ENCODE assay signal across 8 mouse cellular contexts in the genomic region with DNA sequence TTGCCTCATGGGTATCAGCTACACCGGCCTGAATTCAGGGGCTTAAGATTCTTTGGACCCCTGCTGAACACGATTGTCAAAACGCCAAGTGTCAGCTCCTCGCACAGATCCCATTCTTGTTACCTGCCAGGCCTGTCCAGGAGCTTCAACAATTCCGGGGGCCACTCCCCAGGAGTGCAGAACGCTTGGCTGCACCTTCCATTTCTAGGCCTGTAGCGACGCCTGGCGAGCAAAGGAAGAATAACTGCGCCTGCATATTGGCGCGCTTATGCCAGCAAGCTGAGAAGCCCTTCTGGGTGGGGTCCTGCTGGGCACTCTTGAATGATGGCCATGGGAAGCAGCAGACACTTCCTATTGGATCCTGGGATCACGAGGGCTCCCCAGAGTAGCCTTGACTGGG. TPM values are rescaled to one million over a fixed set of nuclear protein-coding genes. Genes with fewer than 3 reads are reported as not detected.
DNase-seq lines count a peak whose midpoint lies in the region; ATAC-seq lines count a peak whose summit lies in the region.

No protein-coding gene starts in this region.

- DNase-seq in 3T3-L1 (ENCODE audit: low read depth, low spot score) = peak; percentile 84
- peak; percentile 80 to 81 for DNase-seq in adrenal gland, postnatal 36 days
- DNase-seq in heart, embryonic 10.5 days (ENCODE audit: low spot score) = peak; percentile 92
- DNase-seq in kidney, adult 9 months = peak; percentile 75
- peak; percentile 59 to 73 for DNase-seq in spleen, postnatal 10 days (ENCODE audit: low spot score in 2 of 2)

- H3K36me3 ChIP-seq in embryonic facial prominence, embryonic 13.5 days = no peaks in the 10 kb centered on the region
- no peaks in the 10 kb centered on the region for H3K36me3 ChIP-seq in heart, embryonic 10.5 days
- H3K36me3 ChIP-seq in limb, embryonic 13.5 days = no peaks in the 10 kb centered on the region
- H3K36me3 ChIP-seq in midbrain, embryonic 15.5 days (replicated peaks) = no peaks in the 10 kb centered on the region

- H3K4me3 ChIP-seq in embryonic facial prominence, embryonic 13.5 days = peak overlapping the region; percentile 28
- H3K4me3 ChIP-seq in heart, embryonic 10.5 days = peak overlapping the region; percentile 46
- H3K4me3 ChIP-seq in limb, embryonic 13.5 days = peak overlapping the region; percentile 22
- H3K4me3 ChIP-seq in midbrain, embryonic 15.5 days = peak overlapping the region; percentile 22

- peak overlapping the region; percentile 44; the same call in 1 of the 2 replicates for H3K9ac ChIP-seq in embryonic facial prominence, embryonic 13.5 days
- H3K9ac ChIP-seq in limb, embryonic 13.5 days = peak overlapping the region; percentile 31; the same call in 1 of the 2 replicates
- 0 out of 2 replicates have a peak overlapping the region, but pooled peaks have one; percentile 16 for H3K9ac ChIP-seq in midbrain, embryonic 15.5 days

- no peak overlapping the region; the same call in 1 of the 2 replicates for H3K27ac ChIP-seq in embryonic facial prominence, embryonic 13.5 days
- H3K27ac ChIP-seq in heart, embryonic 10.5 days = peak overlapping the region; percentile 17; the same call in 1 of the 2 replicates
- no peak overlapping the region for H3K27ac ChIP-seq in limb, embryonic 13.5 days
- H3K27ac ChIP-seq in midbrain, embryonic 15.5 days = no peak overlapping the region

- H3K4me2 ChIP-seq in embryonic facial prominence, embryonic 13.5 days = peak overlapping the region; percentile 57
- peak overlapping the region; percentile 58 for H3K4me2 ChIP-seq in limb, embryonic 13.5 days (replicated peaks)
- H3K4me2 ChIP-seq in midbrain, embryonic 15.5 days = peak overlapping the region; percentile 47

- no peaks in the 10 kb centered on the region for H3K9me3 ChIP-seq in embryonic facial prominence, embryonic 13.5 days
- no peaks in the 10 kb centered on the region for H3K9me3 ChIP-seq in heart, embryonic 10.5 days
- no peaks in the 10 kb centered on the region for H3K9me3 ChIP-seq in limb, embryonic 13.5 days
- no peaks in the 10 kb centered on the region for H3K9me3 ChIP-seq in midbrain, embryonic 15.5 days

- ATAC-seq in embryonic facial prominence, embryonic 13.5 days (ENCODE audit: insufficient number of reproducible peaks, insufficient read depth, low FRiP score, low TSS enrichment, low read depth) = 0 out of 2 replicates have a peak, but pooled peaks have one; percentile 35
- no peak for ATAC-seq in limb, embryonic 13.5 days (ENCODE audit: low FRiP score, low read depth)
- peak; percentile 62; the same call in 1 of the 2 replicates for ATAC-seq in midbrain, embryonic 15.5 days (replicated peaks)

- 1% methylated on average over 13 of the region's 13 CpGs for WGBS in embryonic facial prominence, embryonic 13.5 days
- WGBS in heart, embryonic 10.5 days = 1% methylated on average over 13 of the region's 13 CpGs
- WGBS in limb, embryonic 13.5 days = 2% methylated on average over 13 of the region's 13 CpGs
- under 1% methylated on average over 13 of the region's 13 CpGs for WGBS in midbrain, embryonic 15.5 days

- peaks cover under 1% of the 10 kb centered on the region; the same call in 1 of the 2 replicates for H3K27me3 ChIP-seq in embryonic facial prominence, embryonic 13.5 days
- H3K27me3 ChIP-seq in heart, embryonic 10.5 days (ENCODE audit: insufficient read depth, poor library complexity, severe bottlenecking) = peaks cover 40% of the 10 kb centered on the region
- 0 out of 2 replicates have a peak, but pooled peaks cover 4% of the 10 kb centered on the region for H3K27me3 ChIP-seq in limb, embryonic 13.5 days
- H3K27me3 ChIP-seq in midbrain, embryonic 15.5 days (replicated peaks) = peaks cover 9% of the 10 kb centered on the region; the same call in 1 of the 2 replicates

- H3K4me1 ChIP-seq in embryonic facial prominence, embryonic 13.5 days = peaks cover 47% of the 10 kb centered on the region
- H3K4me1 ChIP-seq in heart, embryonic 10.5 days = peaks cover 21% of the 10 kb centered on the region
- H3K4me1 ChIP-seq in limb, embryonic 13.5 days = peaks cover 40% of the 10 kb centered on the region
- H3K4me1 ChIP-seq in midbrain, embryonic 15.5 days = peaks cover 12% of the 10 kb centered on the region

RNA-seq across cellular contexts. Expression of gene Nxph3, which starts 7.2 kb away (rescaled TPM):
- total RNA-seq in adrenal gland, postnatal 36 days (2021) = 1 to 10 TPM; 1.6 to 6.0 TPM
- 1.6 and 2.2 TPM in 2 replicates for polyA plus RNA-seq in embryonic facial prominence, embryonic 13.5 days (2015; fragmentation: Nextera tagmentation; extraction: Ambion mirVana)
- polyA plus RNA-seq in heart, embryonic 10.5 days (2016; fragmentation: Nextera tagmentation; extraction: Ambion mirVana) = 0.21 and 0.77 TPM in 2 replicates
- 0.98 and 1.1 TPM in 2 replicates for polyA plus RNA-seq in limb, embryonic 13.5 days (2015; fragmentation: Nextera tagmentation; extraction: Ambion mirVana)
- 3.2 and 4.4 TPM in 2 replicates for polyA plus RNA-seq in midbrain, embryonic 15.5 days (2015; fragmentation: Nextera tagmentation; extraction: Ambion mirVana)
